13 mouse cellular contexts compared by ENCODE assay signal in genomic region chr3:149956993-149957392, GRCm38 (mm10).
"Had no signal": no experiment of that assay in that cellular context is flagged by ENCODE, and none has a peak within 500 bp of the region (broad histone marks: within the 10 kb centered on the region; RNA-seq: fewer than 3 reads in every experiment).

No protein-coding gene starts in this region.

- DNase-seq: lung, adult 18-20 months; lung, embryonic 14.5 days; lung, postnatal 10 days; midbrain, embryonic 14.5 days; retina, postnatal 1 day; right cerebral cortex, adult 18-20 months; right cerebral cortex, postnatal 25 days; right cerebral cortex, postnatal 4 days; spleen, adult 18-20 months; thymus, adult 18-20 months; thymus, postnatal 25 days; thymus, postnatal 4 days had no signal

- ATAC-seq: midbrain, embryonic 16.5 days had no signal
